Mouse (Mus musculus): ENCODE results near the gene Olfr1093.

Gene Olfr1093

DNA sequence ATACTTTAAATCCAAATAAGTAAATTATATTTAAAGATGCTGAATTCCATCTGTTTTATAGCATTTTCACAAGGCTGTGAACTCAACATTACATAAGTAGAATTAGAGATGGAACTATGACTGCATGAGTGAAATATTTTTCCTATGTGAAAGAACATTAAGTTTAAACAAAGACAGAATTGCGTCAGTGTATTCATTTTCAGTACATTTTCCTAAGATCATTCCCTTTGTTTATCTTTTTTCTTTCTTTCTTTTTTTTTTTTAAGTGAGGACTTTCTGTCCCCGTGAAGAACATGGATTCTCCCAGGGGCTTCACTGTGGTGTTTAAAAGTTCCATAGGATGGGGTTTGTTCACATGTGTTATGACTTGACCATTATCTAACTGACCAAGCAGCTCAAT is at the start of gene Olfr1093:
Olfr1093 (plus strand) TSS at position 301 of the 400 bp plus-strand sequence.
- no peak for DNase-seq (ENCODE audit: low read depth, low spot score)

- no peak for DNase-seq (ENCODE audit: low read depth, low spot score)
These were observed 48.7 kb upstream of the Olfr1093 start, which contains the start of gene Olfr1089 for GRCm38 (mm10) chr2:86733601-86734000. Gene Olfr1089 (minus strand): TSS chr2:86733701.

DNA sequence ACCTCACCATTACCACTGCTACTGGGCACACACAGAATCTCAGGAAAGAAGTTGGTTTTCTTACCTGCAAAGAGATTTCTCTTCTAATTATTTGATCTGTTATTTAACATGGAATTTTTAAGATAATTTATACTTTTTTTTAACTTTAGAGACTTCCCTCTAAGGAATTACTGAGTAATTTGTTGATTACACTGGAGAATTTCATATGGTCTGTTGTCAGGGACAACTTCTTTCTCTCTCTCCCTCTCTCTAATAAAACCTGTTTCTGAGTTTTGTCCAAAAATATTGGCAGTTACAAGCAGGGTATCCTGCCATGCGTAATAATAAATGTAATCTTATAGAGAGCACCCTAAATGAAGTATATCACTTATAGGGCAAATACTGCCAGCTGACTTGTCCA is 23.4 kb upstream of the Olfr1093 start, which contains the start of gene Olfr1090:
Olfr1090 (minus strand) TSS at position 101 of the 400 bp plus-strand sequence.
- no peak for DNase-seq (ENCODE audit: low read depth, low spot score)

DNA sequence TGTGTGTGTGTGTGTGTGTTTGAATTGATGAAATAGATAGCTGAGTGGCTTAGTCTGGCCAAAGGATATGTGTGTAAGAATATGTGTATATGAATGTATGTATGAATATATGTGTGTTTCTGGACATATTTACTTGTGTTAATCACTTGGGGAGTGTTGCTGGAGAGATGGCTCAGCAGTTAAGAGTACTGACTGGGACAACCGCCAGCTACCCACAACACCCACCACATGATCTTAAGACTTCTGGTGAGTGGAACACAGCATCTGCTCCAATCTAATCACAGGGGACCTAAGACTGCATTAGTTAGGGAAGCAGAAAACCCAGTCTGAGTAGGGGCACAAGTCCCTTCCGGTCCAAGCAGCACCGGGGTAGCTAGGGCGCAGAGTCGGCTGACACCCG is 21.2 kb upstream of the Olfr1093 start:
- DNase-seq (ENCODE audit: low read depth, low spot score), result no peak

DNA sequence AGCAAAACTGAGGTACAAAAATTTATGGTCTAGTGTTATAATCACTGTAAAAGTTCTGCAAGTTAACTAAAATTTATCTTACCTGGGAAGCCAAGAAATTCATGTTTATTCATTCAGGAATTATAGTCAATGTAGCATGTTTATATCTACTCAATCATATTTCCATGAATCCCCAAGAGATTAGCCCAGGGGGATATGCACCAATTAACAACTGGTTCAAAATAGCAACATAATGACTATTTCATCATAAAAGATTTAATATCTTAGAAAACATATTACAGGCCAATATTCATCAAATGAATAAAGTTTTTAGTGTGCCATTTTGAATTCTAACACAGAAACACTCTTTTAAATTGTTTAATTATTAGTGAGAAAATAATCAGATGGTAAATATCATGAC is 27.6 kb downstream of the Olfr1093 start, which contains the start of gene Olfr141:
Olfr141 (minus strand) TSS at position 101 of the 400 bp plus-strand sequence.
- no peak for DNase-seq (ENCODE audit: low read depth, low spot score)

DNA sequence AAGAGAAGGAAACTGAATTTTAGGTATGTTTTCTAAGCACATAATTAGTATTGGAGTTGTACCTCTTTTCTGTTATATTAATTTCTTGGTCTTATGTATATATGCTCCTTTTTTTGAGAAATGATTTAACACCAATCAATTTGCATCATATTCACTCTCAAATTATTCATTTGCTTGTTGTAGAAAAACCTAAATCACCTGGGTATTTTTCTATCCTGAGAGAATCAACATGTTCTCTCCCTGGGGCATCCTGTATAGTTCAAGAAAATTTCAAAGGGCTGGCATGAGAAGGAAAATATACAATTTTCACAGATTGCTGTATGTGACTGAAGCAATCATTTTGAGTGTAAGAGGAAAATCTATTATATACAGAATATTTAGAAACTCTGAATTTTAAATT is 42.1 kb downstream of the Olfr1093 start, which contains the start of gene Olfr1094:
Olfr1094 (plus strand) TSS at position 301 of the 400 bp plus-strand sequence.
- no peak for DNase-seq (ENCODE audit: low read depth, low spot score)

All from mesoderm, embryonic 11.5 days (tissue).